Mouse (Mus musculus) lung, postnatal 4 days (tissue): ENCODE results near the gene Vdr.

Experiments used
- DNase-seq, 2 experiments: peaks; one replicate each; pipeline ENCODE4 v3.0.0; 2021

Vdr gene

GRCm38 (mm10) chr15:97910530-97910929 is at the start of gene Vdr:
Vdr (minus strand) TSS chr15:97910630.
- DNase-seq = no peak

GRCm38 (mm10) chr15:97956416-97956815 is 46.0 kb upstream of the Vdr start:
- peak in 1 of 2 experiments; percentile 41 for DNase-seq

GRCm38 (mm10) chr15:97955742-97956141 is 45.3 kb upstream of the Vdr start:
- no peak for DNase-seq

- no peak for DNase-seq
These were observed 44.9 kb upstream of the Vdr start for GRCm38 (mm10) chr15:97955286-97955685.

GRCm38 (mm10) chr15:97954671-97955070 is 44.2 kb upstream of the Vdr start:
- DNase-seq = no peak

GRCm38 (mm10) chr15:97952889-97953189 is 42.4 kb upstream of the Vdr start:
- no peak for DNase-seq

- peak; percentile 49 to 71 for DNase-seq
These were observed 41.9 kb upstream of the Vdr start for GRCm38 (mm10) chr15:97952137-97952888.

GRCm38 (mm10) chr15:97950240-97950639 is 39.8 kb upstream of the Vdr start:
- no peak for DNase-seq

- DNase-seq = no peak
These were observed 39.3 kb upstream of the Vdr start for GRCm38 (mm10) chr15:97949706-97950105.

GRCm38 (mm10) chr15:97948720-97949119 is 38.3 kb upstream of the Vdr start:
- no peak for DNase-seq

GRCm38 (mm10) chr15:97945656-97946315 is 35.4 kb upstream of the Vdr start:
- no peak for DNase-seq

- DNase-seq = no peak
These were observed 34.6 kb upstream of the Vdr start for GRCm38 (mm10) chr15:97944919-97945574.

- no peak for DNase-seq
These were observed 32.9 kb upstream of the Vdr start for GRCm38 (mm10) chr15:97943356-97943755.

GRCm38 (mm10) chr15:97942538-97942937 is 32.1 kb upstream of the Vdr start:
- DNase-seq = no peak

- no peak for DNase-seq
These were observed 30.9 kb upstream of the Vdr start for GRCm38 (mm10) chr15:97941306-97941705.

- no peak for DNase-seq
These were observed 29.7 kb upstream of the Vdr start for GRCm38 (mm10) chr15:97940088-97940487.

GRCm38 (mm10) chr15:97938580-97938979 is 28.1 kb upstream of the Vdr start:
- peak; percentile 30 to 63 for DNase-seq

GRCm38 (mm10) chr15:97932441-97932840 is 22.0 kb upstream of the Vdr start:
- no peak for DNase-seq

- no peak for DNase-seq
These were observed 18.9 kb upstream of the Vdr start for GRCm38 (mm10) chr15:97929259-97929824.

GRCm38 (mm10) chr15:97927821-97928220 is 17.4 kb upstream of the Vdr start:
- peak in 1 of 2 experiments; percentile 19 for DNase-seq

GRCm38 (mm10) chr15:97927018-97927417 is 16.6 kb upstream of the Vdr start:
- no peak for DNase-seq

- DNase-seq = no peak
These were observed 12.0 kb upstream of the Vdr start for GRCm38 (mm10) chr15:97922421-97922820.

- no peak for DNase-seq
These were observed 11.4 kb upstream of the Vdr start for GRCm38 (mm10) chr15:97921796-97922195.

- DNase-seq = no peak
These were observed 9.9 kb upstream of the Vdr start for GRCm38 (mm10) chr15:97920306-97920705.
